Mouse (Mus musculus) MEL-GATA-1-ER (cell line): ENCODE data around the gene Heatr5a.

Experiments used
- DNase-seq: peaks from one replicate; pipeline ENCODE4 v3.0.0-alpha.2; 2012; ENCODE audit warnings: low read depth; ENCODE audit errors: extremely low read depth

Heatr5a gene

DNA sequence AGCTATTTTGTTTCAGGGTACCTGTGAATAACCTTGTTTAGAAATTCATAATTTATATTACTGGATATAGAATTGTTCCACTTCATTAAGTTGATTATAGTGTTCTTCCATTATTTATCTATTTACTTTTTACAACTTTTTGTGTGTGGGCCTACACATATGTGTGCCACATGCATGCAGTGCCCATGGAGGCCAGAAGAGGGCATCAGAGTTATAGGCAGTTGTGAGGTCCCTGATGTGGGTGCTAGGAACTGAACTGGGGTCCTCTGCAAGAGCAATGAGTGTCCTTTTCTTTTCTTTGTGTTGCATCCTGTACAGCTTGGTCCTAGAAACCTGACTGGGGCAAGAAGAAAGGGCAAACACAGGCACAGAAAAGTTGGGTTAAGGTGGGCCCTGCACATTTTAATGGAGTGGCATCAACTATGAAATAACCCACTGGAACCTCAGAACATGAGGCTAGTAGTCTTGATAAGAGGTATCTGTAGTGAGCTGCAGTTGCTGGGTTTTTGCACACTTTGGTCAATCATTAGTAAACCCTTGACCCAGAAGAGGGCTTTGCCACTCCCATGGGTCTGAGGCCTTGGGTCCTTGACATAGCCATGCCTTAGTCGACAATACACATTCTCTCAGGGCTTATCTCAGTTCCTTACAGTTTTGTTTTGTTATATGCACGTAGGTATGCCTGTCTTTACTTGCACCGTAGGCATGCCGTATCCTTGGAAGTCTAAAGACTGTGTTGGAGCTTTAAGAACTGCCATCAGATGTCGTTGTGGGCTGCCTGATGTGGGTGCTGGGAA is 1.3 kb upstream of the Heatr5a start:
- DNase-seq, result no peak

DNA sequence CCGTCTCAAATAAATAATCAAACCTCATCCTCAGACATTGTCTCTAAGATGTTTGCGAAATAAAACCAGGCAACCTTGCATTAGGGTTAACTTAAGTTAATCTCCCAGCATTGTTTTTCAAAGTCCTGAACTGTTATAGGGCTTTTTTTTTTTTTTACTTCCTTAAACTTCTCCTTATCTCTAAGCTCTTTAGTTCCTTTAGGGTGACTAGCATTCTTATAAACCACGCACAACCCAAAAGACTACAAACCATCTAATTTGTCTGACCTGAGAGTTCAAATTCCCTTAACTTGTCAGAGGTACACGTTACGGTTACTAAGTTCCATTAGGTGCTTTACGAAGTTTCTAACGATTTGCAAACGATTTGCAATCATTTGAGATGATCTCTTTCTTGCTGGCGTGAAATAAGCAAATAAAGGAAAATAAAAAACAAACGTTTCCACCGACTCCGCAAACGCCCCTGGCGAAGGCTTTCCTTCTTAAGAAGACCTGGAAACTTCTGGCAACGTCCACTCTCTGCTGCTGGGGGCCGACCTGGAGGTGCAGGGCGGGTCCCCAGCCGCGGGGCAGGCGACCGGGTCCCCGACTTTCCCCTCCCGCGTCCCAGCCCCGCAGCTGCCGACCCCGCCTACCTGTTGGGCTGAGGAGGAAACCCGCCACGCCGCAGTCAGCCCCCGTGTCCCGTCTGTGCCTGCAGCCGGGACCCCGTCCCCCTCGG is 610 bp downstream of the Heatr5a start:
- peak; percentile 76 for DNase-seq

DNA sequence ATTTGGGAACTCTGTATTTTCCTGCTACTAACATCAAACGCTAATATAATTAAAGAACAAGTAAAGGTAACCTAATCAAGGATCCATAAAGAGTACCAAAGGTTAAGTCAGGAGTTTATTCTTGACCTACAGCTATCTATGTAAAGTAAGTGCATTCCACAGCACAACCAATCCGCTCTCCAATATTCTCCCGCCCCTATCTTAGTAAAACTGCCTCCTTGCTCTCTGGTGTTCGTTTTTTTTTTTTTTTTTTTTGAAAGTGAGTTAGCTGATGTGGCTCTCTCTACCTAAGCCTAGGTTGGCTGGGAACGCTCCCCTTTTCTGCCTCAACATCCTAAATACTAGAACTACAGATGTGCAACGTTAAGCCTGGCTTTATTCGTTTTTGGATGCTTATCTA is 1.2 kb downstream of the Heatr5a start:
- DNase-seq, result peak; percentile 54

DNA sequence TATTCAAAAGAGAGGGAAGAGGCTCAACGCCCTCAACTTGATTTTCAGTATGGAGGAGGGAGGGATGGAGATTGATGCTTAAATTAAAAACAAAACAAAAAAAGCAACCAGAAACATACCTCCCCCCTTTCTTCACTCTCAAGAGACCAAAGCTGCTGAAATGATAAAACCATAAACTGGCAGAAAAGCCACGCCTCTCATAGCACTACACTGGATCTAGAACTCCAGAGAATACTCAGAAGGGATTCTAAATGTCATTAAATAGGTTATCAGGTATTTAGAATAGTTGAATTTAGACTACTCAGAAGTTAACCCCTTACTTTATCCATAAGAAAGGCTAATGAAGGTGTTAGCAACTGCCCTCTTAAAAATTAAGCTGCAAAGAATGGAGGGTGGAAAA is 2.0 kb downstream of the Heatr5a start:
- no peak for DNase-seq

DNA sequence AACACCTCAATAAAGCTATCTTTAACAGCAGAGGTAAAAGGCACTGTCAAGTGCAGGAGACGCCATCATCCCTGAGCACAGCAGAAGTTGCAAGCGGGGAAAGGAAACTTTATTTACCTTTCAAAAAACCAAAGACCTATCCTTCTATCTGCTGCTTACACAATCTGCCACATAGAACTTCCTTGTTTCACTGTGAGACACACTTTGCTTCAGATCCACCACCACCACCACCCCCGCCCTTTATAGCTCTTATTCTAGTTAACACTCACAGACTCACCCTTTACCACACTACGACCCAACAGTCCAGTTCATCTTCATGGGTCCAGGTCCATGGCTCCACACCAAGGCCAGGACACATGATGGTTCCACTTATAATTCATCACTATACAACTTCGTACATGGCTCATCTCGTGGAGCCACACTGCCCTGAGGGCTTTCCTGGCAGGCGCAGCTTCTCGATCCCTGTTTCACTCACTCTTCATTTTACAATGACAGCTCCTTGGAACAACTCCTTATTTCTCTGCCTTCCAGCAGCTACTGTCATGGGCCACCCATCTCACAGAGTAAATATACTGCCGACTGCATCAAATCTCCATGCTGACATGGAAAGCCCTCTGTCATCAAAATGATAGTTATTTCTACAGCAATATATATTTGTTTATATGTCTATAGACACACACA is 3.1 kb downstream of the Heatr5a start:
- DNase-seq, result no peak

DNA sequence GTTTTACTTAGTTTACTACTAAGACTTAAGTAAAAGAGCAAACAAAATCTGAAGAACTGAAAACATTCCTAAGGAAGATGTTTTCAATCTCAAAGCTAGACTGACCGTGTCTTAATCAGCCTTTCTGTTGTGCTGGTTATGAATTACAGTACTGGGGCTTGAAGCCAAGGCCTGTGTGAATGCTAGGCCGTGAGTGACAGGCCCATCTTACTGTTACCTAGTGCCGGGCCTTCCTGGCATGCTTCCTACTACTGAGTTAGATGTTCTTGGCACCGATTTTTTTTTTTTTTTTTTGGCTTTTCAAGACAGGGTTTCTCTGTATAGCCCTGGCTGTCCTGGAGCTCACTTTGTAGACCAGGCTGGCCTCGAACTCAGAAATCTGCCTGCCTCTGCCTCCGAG is 13.5 kb downstream of the Heatr5a start:
- DNase-seq, result no peak

DNA sequence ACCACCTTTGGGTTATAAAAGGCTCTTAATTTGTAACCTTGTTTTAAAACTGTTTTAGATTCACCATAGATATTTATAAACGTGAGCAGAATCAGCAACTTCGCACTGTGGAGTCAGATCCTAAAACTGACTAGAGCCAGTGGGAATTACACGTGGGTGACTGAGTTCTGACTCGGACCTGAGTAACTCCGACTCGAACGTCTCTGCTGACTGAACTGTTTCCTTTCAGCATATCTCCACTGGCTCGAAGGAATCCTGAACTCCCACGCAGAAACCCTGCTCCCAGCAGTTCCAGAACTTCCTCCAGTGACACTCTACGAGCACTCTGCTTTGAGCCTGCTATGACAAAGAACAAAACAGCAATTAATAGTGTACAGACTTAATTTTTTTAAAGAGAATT is 18.8 kb downstream of the Heatr5a start:
- DNase-seq, result no peak

DNA sequence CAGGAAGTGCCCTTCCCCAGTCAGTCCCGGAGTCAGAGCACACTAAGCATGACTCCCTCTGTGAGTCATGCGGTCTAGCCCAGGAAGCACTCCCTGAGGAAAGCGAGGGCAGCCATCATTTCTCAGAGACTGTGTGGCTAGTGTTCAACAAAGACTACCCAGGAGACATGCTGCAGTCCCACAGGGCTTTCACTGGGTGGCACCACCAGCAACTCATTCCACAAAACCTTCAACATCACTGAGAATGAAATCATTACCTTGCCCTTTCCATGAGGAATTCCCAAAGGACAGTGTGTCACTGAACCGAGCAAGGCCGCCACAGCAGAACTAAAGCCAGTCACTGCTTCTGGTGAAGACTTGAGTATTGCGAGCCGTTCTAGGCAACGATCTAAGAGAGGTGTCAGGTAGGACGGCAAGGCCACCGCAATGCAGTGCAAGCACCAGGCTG is 23.6 kb downstream of the Heatr5a start:
- DNase-seq, result no peak

DNA sequence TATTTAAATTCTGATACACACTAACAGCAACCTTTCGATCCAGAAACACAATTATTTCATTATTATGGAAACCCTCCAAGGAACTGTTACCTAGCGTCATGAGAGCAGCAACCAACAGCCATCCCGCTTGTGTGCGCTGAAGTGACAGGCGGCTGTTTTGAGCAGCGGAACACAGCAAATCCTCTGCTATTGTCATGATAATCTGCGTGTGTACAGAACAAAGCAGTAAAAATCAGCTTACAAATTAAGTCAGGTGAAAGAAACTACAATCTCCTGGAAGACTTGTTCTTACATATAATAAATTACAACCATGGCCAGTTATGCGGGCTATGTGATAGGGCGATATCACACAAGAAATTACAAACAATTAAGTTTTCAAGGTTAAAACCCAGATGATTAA is 25.8 kb downstream of the Heatr5a start:
- DNase-seq, result no peak

DNA sequence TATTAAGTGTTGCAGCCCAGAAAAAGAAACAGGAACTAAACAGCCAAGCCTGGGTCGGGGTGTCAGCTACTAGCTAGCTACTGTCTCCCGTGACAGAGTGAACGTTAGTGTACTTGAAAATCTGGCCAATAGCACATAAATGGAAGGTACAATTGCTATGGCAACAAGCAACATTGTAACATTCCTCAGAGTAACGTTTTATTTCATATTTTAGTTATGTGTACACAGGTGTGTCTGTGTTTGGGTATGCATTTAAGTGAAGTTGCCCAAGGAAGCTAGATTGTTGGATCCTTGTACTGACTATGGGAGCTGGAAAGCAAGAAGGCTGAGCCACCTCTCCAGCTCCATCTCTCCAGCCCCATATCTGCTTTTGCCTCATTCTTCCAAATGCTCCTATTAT is 31.3 kb downstream of the Heatr5a start:
- no peak for DNase-seq

DNA sequence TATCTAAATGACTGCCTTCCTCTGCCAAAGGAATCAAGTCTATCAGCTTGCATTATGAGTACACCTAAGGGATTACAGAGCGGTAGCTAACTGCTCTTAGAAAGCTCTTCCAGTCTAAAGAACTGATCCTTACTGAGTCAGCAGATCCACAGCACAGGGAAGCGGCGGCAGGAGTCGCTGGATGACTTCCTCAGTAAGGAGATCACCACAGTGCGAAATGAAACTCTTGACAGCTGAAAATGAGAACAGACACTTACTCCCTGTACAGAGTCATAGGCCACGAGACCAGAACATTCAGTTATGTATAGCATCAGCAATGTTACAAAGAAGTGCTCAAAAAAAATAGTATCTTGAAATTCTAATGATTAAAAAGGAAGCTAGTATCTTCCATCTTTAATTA is 33.2 kb downstream of the Heatr5a start:
- no peak for DNase-seq

DNA sequence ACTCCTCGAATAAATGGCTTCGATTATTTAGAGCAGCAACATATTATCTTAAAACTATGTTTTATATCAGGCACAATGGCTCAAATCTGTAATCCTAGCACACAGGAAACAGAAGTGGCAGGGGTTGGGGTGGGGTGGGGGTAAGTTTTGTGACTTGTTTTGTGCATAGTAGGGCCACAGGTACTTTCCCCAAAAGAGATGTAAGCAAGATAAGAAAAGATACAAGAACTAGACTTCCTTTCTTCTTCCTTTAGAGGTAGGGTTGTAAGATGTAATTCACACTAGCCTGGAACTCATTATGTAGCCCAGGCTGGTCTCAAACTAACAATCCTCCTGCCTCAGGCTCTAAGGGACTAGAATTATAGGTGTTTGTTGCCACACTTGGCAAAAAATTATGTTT is 41.5 kb downstream of the Heatr5a start:
- DNase-seq, result no peak

DNA sequence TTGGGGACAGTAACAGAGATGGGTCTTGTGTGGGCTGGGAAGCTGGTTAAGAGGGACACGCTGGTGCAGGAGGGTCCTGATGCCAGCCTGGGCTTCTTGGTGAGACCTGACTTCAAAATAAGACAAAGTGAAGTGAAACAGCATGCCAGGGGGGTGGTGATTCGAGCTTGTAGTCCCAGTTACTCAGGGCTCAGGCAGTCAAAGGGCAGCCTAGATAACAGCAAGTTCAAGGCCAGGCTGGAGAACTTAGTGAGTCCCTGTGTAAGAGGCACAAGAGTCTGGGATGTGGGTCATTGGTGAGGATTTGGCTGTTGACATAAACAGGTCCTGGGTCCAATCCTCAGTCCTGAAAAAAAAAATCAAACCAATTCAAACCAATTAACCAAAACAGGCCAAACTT is 53.9 kb downstream of the Heatr5a start:
- DNase-seq, result no peak

DNA sequence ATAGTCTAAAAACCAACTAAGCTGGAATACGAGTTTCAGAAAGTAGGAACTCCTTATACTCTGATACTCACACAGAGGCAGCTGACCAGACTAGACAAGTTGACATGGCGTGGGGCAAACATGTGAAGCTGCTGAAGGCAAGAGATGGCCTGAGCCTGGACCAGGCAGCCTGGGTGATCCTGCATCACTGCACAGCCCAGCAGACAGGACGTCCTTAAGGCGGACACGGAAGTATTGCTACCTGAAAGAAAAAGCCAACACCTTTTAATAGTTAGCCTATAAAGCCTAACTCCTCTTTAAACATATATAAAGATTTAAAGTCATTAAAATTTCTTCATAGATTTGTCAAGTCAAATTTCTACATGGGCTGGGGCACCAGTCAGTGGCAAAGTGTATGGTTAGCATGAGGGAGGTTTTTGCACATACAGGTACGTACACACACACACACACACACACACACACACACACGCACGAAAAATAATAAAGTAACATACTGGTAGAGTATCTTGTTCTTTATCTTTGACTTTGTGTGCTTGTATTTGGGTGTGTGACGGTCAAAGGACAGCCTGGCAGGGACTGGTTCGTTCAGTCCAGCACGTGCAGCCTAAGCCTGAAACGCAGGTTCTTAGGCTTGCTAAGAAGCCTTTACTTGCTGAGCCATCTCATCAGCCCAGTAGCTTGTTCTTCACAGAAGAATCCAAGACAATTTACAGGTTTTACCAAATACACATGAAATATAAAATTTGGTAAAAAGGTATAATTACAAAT is 56.0 kb downstream of the Heatr5a start:
- no peak for DNase-seq

DNA sequence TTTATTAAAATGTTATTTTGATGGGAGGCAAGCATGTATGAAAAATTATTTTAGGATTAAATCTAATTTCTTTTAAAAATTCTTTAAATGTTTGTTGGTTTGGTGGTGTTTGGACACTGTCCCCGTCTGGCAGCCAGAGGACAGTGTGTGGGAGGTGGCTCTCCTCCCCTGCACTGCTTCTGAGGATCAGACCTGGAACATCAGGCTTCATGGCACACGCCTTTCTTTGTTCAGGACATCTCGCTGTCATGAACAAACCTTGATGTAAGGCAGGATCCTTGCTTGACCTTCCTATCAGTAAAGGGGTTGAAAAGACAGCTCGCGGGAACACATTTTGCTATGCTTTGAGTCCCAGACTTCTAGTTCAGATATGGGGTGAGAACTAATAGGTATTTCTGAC is 61.9 kb downstream of the Heatr5a start:
- DNase-seq, result no peak

DNA sequence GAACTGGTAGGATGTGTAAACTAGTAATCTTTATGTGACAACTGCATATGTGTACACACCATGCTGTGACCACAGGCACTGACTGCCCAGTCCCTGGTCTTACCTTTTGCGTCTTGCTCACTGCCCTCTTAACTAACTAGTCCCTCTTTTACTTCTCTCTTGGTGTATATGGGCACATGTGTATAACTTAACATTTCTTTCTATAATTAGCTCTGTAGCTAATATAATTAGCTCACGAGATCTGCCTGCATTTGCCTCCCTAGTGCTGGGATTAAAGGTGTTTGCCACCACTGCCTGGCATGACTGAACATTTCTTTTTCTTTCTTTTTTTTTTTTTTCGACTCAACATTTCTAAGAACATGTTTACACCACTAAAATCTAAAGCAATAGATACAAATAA is 63.6 kb downstream of the Heatr5a start:
- DNase-seq, result no peak

DNA sequence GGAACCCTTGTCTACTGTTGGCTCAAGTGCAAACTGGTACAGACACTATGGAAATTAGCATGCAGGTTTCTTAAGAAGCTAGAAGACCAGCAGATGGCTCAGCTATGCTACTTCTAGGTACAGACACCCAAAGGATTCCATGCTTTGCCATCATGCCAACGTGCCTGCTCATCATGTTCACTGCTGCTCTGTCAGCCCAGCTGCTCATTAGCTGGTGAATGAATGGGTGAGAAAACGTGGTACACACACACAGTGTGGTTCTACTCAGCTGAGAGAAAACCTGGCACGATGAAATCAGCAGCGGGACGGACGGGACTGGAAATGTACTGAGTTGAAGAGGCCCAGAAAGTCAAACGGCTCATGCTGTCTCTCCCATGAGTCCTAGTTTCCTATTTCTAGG is 70.6 kb downstream of the Heatr5a start:
- no peak for DNase-seq

DNA sequence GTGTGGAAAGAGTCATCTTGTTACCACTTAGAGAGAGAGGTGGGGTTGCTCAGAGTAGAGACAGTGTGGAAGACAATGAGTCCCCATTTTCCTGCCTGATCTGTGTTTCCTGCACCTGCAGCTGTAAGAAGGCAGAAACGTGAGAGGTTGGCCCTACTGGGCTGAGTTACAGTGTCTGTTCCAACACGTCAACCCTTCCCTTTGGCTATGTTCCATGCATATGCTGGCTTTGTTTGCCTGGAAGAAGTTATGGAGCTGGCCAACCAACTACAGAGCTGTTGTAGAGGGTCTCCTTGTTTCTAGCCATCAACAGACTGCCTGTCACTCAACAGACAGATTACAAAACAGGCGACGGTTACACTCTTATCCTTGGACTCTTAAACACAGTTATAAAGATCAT is 74.2 kb downstream of the Heatr5a start:
- no peak for DNase-seq

DNA sequence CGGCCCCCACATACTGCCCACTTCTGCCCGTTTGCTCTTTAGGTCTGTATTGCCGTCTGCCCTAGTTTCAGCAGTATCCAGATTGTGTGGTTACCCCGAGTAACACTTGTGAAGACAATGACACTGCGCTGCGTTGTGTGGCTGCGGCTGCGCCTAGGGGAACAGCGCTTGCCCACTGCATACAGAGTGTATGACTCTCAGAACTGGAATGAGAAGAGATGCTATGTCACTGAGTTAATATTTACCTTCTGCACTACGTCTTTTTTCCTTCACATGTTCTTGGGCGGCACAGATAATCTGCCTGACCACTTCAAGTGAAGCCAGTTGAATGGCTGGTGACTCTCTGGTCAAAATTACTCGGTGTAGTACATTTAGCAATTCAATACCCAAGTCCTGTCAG is 82.5 kb downstream of the Heatr5a start:
- no peak for DNase-seq

DNA sequence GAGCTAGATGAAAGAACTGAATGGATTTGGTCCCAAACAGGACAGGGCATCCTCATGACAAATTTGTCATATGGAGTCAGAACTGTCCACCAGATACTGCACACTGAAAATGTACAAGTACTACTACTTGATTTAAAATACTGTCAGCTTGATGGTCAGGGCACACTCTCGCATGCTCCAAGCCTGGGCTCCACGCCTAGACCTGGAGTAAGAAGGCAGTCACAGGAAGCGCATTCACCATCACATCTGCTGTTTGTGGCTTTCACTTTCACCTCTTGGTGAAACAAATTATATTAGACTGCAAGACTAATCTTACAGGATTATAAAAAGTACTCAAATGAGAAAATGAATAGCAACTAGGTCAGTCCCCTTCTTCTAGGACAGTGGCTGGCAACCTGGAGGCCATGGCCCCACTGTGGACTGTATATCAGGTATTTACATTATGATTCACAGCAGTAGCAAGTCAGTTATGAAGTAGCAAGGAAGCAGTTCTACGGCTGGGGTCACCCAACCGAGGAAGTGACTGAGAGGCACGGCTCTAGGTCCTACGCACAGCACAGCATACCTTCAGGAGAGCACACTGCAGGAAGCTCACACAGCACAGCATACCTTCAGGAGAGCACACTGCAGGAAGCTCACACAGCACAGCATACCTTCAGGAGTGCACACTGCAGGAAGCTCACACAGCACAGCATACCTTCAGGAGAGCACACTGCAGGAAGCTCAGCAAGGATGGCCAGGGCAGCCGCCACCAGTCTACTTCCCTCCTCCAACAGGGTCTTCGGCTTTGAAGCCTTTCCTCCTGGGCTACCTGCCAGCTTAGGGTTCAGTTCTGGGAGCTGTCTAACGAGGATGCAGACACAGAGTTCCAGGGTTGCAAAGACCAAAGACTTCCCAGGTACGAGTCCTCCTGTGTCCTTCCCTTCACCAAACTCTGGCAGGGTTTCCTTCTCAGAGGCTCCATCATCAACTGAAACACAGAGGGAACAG is 83.5 kb downstream of the Heatr5a start:
- DNase-seq, result no peak
